Mouse (Mus musculus) gastrocnemius, postnatal 14 days (tissue): ENCODE measurements around the gene Gm26920. TPM values are rescaled to one million over a fixed set of nuclear protein-coding genes. Genes with fewer than 3 reads are reported as not detected.

ENCODE experiments used
- DNase-seq: peaks from one replicate; pipeline ENCODE4 v3.0.0; 2021; ENCODE audit warnings: mixed read lengths
- intact Hi-C: fragments of 180-260 bp; cut with DNase I; formaldehyde crosslinking; loops from one replicate; pipeline ENCODE4 v1.15.1; 2025; ENCODE audit warnings: low total_unique reads
- total RNA-seq, 2 experiments: library from RNA; stranded (reverse); gene quantifications; 2 replicates each; pipeline ENCODE4 v1.2.3; 2021

The Gm26920 gene
- total RNA-seq, 2 experiments from 2014 or later: 0.80 TPM; not detected in 1

DNA sequence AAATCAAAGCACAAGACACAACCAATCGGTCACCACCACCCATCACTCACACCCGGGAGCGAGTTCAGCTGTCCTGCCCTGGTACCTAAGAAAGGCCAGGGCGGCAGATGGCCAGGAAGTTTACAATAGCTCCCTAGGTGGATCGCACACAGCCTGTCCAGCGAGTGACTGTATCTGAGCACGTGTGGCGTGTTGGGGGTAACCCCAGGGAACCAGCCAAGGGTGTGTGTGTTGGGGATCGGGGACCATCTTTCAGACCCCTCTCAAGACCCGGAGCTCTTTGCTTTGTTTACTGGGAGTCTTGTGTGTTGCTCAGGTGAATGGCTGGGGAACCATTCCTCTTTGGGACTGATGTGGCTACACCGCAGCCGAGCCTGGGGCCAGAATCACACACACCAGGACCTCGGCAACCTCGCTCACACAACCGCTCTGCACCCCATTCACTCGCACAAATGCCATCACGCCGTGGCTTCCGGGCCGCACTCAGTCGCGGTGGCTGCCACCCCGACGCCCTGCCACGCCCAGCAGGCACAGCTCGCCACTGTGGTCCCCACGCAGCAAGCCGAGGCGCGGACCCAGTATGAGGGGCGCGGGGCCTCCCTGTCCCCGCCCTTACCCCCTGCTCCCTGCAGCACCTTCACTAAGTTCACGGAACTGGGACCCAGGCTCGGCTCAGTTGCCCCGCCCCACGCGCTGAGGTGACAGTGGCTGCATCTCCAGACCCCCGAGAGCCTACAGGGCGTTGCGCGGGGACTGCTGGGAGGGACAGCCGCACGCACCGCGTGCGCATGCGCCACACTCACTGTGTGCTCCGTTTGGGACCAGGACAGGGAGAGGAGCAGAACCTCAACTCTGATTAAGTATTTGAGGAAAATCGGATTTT is 17.8 kb downstream of the Gm26920 start, which contains the start of gene Zfp82:
Gene Zfp82, minus strand, starts transcription at position 755 of the 883 bp plus-strand sequence.
- intact Hi-C loops: no loop called here
- DNase-seq: peak; percentile 82

DNA sequence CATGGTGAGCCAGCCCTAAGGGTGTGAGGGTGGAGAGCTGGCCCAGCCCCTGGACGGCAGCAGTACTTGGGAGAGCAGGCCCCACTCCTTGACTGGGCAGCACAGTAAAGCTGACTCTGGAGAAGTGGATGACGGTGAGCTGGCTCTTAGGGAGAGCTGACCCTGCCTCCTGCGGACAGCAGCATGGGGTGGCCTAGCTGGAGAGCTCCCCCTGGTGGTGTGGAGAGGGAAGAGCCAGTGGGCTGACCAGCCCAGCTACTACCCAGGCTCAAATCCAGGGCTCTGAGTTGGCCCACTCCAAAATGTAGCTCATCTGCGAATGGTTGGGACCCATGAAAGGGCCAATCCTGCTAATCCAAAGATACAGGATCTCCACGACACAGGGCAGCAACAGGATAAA is 25.6 kb downstream of the Gm26920 start:
- no peak for DNase-seq
- intact Hi-C loops: no loop called here

DNA sequence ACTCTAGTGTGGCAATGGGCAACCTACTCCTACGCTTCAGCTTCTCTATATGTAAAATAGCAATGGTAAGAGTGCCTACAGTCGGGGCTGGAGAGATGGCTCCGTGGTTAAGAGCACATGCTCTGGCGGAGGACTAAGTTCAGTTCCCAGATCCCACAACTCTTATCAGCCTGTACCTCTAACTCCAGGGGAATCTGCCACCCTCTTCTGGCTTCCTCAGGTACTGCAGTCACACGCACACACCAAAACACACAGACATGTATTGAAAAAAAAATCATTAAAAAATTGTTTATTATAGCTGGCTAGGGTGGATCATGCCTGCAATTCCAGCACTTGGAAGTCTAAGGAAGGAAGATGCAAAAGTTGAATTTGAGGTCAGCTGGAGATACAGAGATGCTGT is 27.7 kb downstream of the Gm26920 start:
- DNase-seq: no peak
- intact Hi-C loops: no loop called here

DNA sequence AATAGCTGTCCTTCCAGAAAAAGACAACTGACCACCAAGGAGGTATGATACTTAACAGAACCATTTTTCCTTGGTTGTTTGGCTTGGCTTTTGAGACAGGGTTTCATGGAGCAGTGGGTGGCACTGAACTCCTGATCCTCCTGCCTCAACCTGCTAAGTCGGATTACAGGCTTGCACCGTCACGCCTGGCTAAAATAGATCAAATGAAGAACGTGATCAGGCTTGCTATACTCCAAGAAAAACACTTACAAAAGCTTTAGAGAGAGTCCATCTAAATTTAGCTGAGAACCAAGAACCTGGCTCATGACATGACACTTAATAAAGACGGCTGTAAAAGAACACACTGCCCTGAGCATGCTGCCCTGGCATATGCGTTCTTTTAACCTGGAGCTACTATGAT is 29.9 kb downstream of the Gm26920 start:
- no peak for DNase-seq
- intact Hi-C loops: no loop called here

DNA sequence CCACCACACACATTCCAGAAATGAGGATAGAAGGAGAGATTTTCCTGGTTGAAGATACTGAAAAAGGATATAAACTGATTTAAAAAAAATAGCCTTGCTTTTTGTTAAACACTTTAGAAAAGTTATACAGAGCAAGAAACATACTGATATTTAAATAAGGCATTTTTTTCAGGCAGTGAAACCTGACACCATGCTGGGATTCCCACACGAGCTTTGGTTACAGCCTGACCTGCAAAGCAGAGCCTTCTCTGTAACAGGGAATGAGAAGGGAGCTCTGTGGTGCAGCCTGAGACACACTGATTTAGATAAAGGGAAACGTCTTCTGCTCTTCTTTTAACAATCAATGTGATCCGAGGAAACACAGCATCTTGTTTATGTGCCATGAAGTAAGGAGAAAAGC is 36.6 kb downstream of the Gm26920 start:
- DNase-seq: no peak
- intact Hi-C loops: no loop called here

DNA sequence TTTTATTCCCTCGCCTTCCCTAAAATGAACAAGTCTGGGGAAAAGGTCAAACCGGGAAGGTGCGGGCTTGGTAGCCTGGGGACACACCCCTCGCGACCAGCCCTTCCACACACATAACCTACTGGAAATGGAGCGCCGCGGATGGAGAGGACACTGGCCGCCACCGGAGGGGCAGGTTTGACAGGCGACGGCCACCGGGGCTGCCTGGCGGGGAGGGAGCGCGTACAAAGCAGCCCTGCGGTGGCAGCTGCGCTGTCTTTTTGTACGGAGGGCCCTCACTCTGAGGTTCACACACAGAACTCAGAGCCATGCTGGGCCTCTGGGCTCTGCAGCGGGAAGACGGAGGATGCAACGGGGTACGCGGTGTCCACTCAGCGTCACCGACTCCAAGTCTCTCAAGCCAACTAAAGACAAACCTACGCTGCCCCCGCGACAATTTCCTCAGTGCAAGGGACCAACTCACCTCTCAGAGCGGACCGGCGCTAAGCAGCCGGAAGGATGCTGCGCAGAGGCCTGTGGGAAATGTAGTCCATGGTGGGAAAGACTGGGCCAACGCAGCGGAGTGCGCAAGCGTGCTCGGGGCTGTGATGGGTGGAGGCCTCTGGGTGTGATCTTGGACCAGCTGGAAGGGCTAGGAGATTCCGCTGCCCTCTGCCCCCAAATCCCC is 39.2 kb downstream of the Gm26920 start, which contains the start of gene Zfp14:
Gene Zfp14, minus strand, starts transcription at position 499 of the 667 bp plus-strand sequence.
- intact Hi-C loops: no loop called here
- DNase-seq: peak; percentile 91

DNA sequence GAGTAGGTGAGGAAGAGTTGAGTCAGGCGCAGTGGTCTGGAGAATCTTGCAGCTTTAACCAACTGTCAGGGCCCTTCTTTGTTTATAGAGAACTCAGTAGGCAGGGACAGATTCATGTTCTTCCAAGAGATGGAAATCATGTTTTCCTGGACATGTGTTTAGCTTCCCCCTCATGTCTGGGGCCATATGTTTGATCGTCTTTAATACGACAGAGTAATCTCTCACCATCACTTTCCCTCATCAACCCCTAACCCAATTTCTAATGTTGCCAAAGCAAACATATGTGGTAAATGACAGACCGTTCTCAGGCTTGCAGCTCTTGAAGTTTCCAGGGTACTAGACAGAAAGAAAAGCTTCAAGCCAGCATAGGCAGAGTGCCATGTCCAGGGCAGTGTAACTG is 42.1 kb downstream of the Gm26920 start:
- DNase-seq: no peak
- intact Hi-C loops: no loop called here

DNA sequence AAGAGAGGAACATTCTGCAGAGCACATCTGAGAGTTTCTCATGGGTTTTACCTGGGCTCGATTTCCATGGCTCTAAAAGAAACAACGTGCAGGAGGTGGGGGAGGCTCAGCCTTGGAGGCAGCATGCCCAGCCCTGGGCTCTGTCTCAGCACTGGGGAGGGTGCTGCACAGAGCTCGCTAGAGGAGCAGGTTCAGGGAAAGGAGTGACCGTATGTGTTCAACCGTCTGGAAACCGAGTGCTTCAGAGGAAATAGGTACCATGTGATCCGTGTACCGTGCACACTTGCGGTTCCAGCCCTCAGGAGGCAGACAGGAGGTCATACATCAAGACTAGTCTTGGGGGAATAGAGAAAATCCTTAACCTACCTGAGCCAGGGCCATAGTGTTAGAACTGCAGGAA is 45.9 kb downstream of the Gm26920 start:
- intact Hi-C loops: no loop called here
- DNase-seq: no peak

DNA sequence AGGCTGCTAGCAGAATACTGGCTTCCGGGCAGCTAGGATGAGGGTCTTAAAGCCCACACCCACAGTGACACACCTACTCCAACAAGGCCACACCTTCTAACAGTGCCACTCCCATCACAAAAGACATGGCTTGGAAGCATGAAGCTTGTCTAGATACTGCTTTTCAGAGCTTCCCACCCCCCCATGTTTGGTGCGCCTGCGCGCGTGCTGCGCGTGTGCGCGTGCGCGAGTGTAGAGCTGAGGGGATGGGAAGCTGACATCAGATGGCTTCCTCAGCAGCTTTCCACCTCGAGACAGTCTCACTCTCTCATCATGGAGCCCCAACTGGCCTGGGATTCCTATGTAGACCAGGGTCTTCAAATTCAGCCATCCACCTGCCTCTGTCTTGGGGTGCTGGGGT is 55.9 kb downstream of the Gm26920 start:
- DNase-seq: no peak
- intact Hi-C loops: no loop called here

DNA sequence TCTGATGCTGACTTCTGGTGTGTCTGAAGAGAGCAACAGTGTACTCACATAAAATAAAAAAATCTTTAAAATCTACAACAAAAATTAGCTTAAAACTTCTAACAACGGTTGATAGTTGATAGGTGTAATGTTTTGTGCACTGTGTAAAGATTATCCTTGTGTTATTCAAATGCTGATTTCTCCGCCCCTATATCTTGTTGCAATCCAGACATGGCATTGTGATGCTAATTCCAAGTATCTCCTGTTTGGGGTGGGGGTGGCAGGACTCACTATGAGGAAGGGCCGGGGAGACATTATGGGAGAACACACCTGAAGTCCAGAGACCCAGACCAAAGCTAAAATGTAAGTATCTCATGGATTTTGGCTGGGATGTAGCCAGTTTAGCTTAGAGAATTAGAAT is 58.8 kb downstream of the Gm26920 start:
- DNase-seq: no peak
- intact Hi-C loops: no loop called here

DNA sequence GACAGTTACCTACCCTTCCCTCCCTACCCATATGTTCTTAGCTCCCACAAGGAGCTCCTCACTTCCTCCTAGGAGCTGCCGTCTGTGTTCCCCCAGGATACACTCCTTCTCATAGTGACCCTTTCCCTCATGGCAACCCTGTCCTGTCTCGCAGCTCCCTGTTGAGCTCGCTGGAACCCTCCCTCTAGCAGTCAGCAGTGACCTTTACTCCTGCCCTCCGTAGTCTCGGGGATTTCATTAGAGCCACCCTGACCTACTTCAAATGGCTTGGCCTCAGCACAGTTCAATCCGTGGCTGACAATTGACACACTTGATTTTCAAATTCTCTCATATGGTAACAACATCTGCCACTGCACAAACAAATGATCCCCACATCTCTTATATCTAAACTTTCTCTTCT is 59.5 kb downstream of the Gm26920 start:
- intact Hi-C loops: no loop called here
- no peak for DNase-seq

DNA sequence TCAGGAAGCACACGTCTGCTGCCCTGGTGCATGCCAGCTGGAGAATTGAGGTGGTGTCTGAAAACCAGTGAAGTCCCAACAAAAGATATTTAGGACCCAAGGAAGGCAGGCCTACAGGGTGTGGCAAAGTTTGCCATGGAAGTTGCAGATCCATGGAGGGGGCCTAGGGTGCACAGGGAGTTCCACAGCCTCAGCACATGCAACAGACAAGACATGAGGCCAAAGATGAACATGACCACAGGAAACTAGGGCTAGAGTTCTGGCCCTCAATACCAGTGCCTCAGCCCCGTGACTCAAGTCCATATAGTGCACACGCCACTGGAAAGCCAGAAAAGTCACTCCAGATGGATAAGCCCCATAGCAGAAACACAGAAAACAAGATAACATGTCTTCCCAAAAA is 61.6 kb downstream of the Gm26920 start:
- no peak for DNase-seq
- intact Hi-C loops: no loop called here

DNA sequence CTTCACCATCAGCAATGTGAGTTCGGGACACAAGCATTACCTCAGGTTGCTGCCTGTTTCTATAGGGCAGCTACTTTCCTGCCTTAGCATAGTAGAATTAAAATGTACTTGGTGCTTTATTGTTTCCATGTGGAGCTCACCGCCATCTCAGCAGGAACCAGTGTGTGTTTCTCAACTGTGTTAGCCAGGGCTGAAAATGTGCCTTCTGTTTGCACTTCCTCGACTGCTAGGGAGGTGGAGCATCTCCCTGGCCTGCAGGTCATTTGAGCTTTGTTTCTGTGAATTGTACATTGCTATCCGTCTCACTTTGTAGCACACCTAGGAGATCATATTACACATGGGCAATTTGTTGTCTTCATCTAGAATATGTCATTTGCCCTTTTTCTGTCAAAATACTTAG is 62.9 kb downstream of the Gm26920 start:
- no peak for DNase-seq
- intact Hi-C loops: no loop called here

DNA sequence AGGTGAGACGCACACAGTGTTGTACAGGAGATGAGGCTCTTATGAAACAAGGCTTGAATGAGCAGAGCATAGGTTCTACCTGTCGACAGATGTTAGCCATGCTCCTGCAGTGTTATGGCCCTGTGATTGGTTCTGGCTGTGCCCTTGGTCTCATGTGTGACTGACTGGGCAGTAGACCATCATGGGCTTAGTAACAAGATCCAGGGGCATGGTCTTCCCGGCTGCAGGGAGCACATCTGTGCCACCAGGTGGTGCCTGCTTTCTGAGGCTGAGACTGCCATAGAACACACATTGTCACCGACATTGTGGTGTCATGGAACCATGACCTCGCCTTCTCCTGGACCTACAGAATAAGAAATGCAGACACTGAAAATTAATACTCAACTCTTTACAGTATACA is 64.9 kb downstream of the Gm26920 start:
- DNase-seq: peak; percentile 24
- intact Hi-C loops: no loop called here

DNA sequence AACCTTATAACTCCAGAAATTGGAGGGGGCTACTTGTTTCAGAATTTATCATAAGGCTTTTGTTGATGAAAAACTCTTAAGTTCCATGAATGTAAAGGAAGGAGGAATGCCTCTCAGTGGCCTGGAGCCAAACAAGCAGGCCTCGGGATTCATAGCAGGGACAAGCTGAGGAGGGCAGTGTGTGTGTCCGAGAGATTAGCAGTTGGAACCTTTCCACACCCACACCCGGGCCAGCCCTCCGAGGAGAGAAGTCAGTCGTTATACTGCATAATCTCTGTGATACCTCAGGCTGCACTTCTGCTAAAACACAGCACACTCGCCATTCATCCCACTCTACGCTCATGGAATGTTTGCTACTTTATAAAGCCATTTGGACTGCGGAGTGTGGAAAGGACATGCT is 66.4 kb downstream of the Gm26920 start:
- DNase-seq: no peak
- intact Hi-C loops: no loop called here

DNA sequence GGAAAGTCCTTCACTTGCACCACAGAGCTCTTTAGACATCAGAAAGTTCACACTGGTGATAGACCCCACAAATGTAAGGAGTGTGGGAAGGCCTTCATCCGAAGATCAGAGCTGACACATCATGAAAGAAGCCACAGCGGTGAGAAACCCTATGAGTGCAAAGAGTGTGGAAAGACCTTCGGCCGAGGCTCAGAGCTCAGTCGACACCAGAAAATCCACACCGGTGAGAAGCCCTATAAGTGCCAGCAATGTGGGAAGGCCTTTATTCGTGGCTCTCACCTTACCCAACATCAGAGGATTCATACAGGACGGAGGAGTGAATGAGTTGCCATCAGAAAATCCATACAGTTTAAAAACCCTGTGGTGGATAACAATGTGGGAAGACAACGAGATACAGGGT is 66.9 kb downstream of the Gm26920 start:
- DNase-seq: no peak
- intact Hi-C loops: no loop called here

DNA sequence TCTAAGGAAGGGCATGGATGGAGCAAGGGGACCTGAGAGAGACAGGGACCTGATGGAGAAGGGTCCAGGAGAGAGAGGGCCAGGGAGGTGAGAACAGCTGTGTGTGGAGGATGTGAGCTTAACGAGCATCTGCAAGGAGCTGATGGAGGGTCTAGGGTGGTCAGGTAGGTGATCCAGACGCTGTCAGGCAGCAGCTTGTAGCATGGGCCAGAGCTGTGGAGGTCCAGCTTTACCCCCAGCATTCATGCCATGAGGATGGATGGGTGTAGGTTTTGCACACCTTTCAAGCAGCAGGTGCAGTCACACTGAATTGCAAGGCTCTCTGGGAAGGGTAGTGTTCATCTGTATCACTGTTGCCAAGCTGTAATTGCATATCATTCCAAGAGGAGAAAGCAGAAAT is 70.7 kb downstream of the Gm26920 start:
- intact Hi-C loops: loop anchor here (10.0 kb wide), 1 partner anchor 185 kb away; no protein-coding TSS in a partner anchor
- DNase-seq: no peak

DNA sequence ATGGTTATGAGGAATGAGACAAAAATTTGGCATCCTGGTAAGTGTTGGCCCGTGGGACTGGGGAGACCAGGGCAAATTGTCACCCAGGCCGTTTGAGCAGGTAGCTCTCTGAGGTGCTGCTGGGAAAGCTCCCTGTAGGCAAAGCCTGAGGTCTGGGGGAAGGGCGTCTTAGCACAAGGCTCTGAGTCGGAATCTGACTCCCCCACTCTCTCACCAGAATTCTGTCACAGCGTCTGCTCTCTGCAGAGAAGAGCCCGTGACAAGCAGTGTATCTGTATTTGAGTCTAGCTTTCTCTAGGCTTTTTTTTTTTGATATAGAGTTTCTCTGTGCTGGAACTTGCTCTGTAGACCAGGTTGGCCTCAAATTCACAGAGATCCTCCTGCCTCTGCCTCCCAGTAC is 73.0 kb downstream of the Gm26920 start:
- intact Hi-C loops: loop anchor here (10.0 kb wide), 1 partner anchor 188 kb away; no protein-coding TSS in a partner anchor
- no peak for DNase-seq

DNA sequence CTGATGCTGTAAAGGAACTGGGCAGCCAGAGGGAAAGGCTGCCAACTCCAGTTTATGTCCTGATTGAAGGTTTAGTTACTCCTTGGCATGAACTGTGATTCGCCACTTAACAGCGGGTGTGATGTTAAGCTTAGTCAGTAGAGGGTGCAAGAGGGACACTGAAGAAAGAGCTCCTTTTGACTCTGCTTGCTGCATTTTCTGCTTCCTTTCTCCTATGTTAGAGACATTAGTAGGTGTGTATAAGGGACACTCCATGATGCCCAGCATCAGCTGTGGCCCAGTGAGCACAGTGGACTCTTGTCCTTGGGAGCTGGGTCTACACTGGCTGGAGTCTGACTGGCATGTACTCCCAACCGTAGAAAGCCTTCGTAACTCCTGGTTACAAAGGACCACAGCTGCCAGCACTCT is 77.2 kb downstream of the Gm26920 start:
- intact Hi-C loops: loop anchor here (10.0 kb wide), 1 partner anchor 192 kb away; no protein-coding TSS in a partner anchor
- DNase-seq: peak; percentile 30

DNA sequence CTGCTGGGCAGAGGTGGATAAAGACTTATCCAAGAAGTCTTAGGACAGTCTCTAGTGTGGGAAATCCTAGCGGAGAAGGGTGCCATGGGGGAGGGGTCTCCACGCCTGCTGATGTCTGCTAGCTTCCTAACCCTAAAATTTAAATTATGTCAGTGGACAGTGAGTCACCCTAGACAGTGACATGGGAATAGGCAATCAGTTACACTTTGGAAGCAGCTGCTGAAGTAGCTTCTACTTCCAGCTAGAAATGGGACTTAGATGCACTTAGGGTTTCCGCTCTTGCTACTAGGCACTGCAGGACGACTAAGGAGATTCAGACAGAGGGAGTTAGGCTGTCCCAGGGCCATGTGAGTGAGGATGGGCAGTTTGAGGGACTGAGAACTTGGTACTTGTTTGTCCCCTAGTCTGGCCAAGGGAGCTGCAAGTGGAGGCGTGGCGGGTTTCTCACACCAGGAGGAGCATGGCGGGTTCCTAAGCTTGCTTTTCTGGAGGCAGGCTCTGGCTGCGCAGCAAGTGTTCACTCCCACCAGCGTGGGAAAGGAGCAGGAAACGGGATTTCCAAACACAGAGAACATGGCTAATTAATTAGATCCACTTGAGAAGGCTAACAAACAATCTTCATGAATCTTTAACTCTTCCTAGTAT is 79.5 kb downstream of the Gm26920 start:
- DNase-seq: peak; percentile 20
- intact Hi-C loops: loop anchor here (10.0 kb wide), 1 partner anchor 194 kb away; no protein-coding TSS in a partner anchor
